Mouse (Mus musculus): ENCODE data around the gene Mkrn1. TPM values are rescaled to one million over a fixed set of nuclear protein-coding genes. Genes with fewer than 3 reads are reported as not detected.
A peak's percentile ranks its signal among the peaks of the same experiment; 100 is the strongest.
"Not testable (repeated sequence)": the region's sequence is repeated elsewhere in the genome, so short reads cannot be mapped to it uniquely, and the experiment has no call there.

The Mkrn1 gene
- polyA plus RNA-seq, 1 experiment from 2014 or later = 52.3 TPM

- H3K9ac ChIP-seq (ENCODE audit: low read length); H3K27me3 ChIP-seq (ENCODE audit: control insufficient read depth, insufficient read depth, low read length); H3K4me3 ChIP-seq (replicated peaks; ENCODE audit: low read length); H3K36me3 ChIP-seq (ENCODE audit: control insufficient read depth, insufficient read depth, low read length); H3K9me3 ChIP-seq (replicated peaks; ENCODE audit: control insufficient read depth, low read length); H3K4me1 ChIP-seq (ENCODE audit: control insufficient read depth, insufficient read depth, low read length); H3K27ac ChIP-seq (ENCODE audit: low read length); H3K4me2 ChIP-seq (ENCODE audit: low read depth, low read length); ATAC-seq (ENCODE audit: insufficient read depth, low FRiP score): not testable (repeated sequence)
- WGBS = 70% methylated on average over 13 of the region's 13 CpGs
Observed at GRCm38 (mm10) chr6:39378161-39378835, 42.0 kb downstream of the Mkrn1 start.

GRCm38 (mm10) chr6:39377311-39377827 lies 42.9 kb downstream of the Mkrn1 start, which contains the start of gene Slc37a3:
Gene Slc37a3, minus strand, starts transcription at chr6:39377675.
- H3K27me3 ChIP-seq (ENCODE audit: control insufficient read depth, insufficient read depth, low read length) = no peaks in the 10 kb centered on the region
- H3K4me3 ChIP-seq (replicated peaks; ENCODE audit: low read length) = peak within 1 kb of the TSS; percentile 81
- H3K9ac ChIP-seq (ENCODE audit: low read length) = peak within 1 kb of the TSS; percentile 89
- H3K4me1 ChIP-seq (ENCODE audit: control insufficient read depth, insufficient read depth, low read length) = peaks cover 14% of the 10 kb centered on the region; the same call in 1 of the 2 replicates
- under 1% methylated on average over 43 of the region's 43 CpGs for WGBS
- H3K36me3 ChIP-seq (ENCODE audit: control insufficient read depth, insufficient read depth, low read length) = 0 out of 2 replicates have a peak, but pooled peaks cover 6% of the 10 kb centered on the region
- H3K9me3 ChIP-seq (replicated peaks; ENCODE audit: control insufficient read depth, low read length) = no peaks in the 10 kb centered on the region
- H3K27ac ChIP-seq (ENCODE audit: low read length) = peak within 1 kb of the TSS; percentile 45; the same call in 1 of the 2 replicates
- H3K4me2 ChIP-seq (ENCODE audit: low read depth, low read length) = peak within 1 kb of the TSS; percentile 82
- peak; percentile 89 for ATAC-seq (ENCODE audit: insufficient read depth, low FRiP score)

GRCm38 (mm10) chr6:39376775-39377174 lies 43.5 kb downstream of the Mkrn1 start:
- no peak for ATAC-seq (ENCODE audit: insufficient read depth, low FRiP score)
- Histone ChIP-seq H3K9ac (ENCODE audit: low read length) (peak overlapping the region; percentile 89), H3K9me3 (replicated peaks; ENCODE audit: control insufficient read depth, low read length) (no peaks in the 10 kb centered on the region), H3K36me3 (ENCODE audit: control insufficient read depth, insufficient read depth, low read length) (0 out of 2 replicates have a peak, but pooled peaks cover 6% of the 10 kb centered on the region), H3K4me2 (ENCODE audit: low read depth, low read length) (peak overlapping the region; percentile 82), H3K4me3 (replicated peaks; ENCODE audit: low read length) (peak overlapping the region; percentile 81), H3K27me3 (ENCODE audit: control insufficient read depth, insufficient read depth, low read length) (no peaks in the 10 kb centered on the region), H3K27ac (ENCODE audit: low read length) (no peak overlapping the region), H3K4me1 (ENCODE audit: control insufficient read depth, insufficient read depth, low read length) (peaks cover 14% of the 10 kb centered on the region; the same call in 1 of the 2 replicates)
- 11% methylated on average over 9 of the region's 9 CpGs for WGBS

DNA sequence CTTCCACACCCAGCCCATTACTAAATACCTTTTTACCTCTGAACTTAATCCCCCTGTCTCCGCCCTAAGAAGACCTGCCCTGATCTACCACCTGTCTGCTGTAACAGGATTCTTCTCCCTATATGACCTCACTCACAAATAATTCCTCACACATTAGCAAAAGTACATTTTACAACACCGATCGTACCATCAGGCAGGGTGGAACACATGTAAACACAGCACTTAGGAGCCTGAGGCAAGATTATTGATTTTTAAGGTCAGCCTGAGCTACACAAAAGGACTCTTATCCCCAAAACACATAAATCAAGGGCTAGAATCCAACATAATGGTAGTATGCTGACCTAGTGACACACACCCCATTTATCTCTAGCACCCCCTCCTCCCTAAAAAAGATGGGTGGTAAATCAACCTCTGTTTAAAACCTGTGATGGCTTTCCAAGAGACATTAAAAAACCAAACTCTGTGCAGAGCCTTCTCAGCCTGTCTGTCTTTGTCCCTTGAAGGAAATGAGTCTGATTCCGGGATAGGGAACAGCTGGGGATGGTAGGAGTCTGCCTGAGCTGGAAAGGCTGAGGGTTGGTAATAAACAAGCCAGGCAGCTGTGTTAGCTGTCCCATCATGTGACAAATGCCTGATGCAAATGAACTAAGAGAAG lies 46.8 kb downstream of the Mkrn1 start:
- H3K27ac ChIP-seq (ENCODE audit: low read length) = peak overlapping the region; percentile 9; the same call in 1 of the 2 replicates

DNA sequence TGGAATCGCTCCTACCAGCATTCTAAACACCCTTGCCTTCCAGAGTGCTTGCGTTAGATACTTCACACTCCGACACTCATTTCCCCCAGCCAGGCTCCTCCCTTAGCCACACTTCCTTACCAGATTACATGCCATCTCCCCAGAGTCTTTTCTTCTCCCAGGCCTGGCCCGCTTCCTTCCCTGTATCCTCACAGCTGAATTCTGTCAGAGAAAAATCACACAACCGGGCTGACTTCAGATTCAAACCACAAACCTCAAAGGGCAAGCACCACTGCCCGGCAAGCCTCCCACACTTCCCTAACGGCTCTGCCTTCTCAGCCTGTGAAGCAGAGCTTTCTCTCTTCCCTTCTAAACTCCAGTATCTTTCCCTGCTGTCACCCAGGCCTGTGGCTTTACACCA lies 47.5 kb downstream of the Mkrn1 start:
- H3K9ac ChIP-seq (ENCODE audit: low read length) = peak overlapping the region; percentile 46
- no peaks in the 10 kb centered on the region for H3K27me3 ChIP-seq (ENCODE audit: control insufficient read depth, insufficient read depth, low read length)
- 16% methylated on average over 7 of the region's 7 CpGs for WGBS
- no peak for ATAC-seq (ENCODE audit: insufficient read depth, low FRiP score)
- H3K27ac ChIP-seq (ENCODE audit: low read length) = peak overlapping the region; percentile 55
- H3K9me3 ChIP-seq (replicated peaks; ENCODE audit: control insufficient read depth, low read length) = no peaks in the 10 kb centered on the region
- H3K36me3 ChIP-seq (ENCODE audit: control insufficient read depth, insufficient read depth, low read length) = 0 out of 2 replicates have a peak, but pooled peaks cover 6% of the 10 kb centered on the region
- H3K4me3 ChIP-seq (replicated peaks; ENCODE audit: low read length) = no peak overlapping the region
- H3K4me1 ChIP-seq (ENCODE audit: control insufficient read depth, insufficient read depth, low read length) = peaks cover 14% of the 10 kb centered on the region; the same call in 1 of the 2 replicates
- H3K4me2 ChIP-seq (ENCODE audit: low read depth, low read length) = 0 out of 2 replicates have a peak overlapping the region, but pooled peaks have one; percentile 4

More for the DNA sequence above, 46.8 kb downstream of the Mkrn1 start:
- Histone ChIP-seq H3K9me3 (replicated peaks; ENCODE audit: control insufficient read depth, low read length) (no peaks in the 10 kb centered on the region), H3K36me3 (ENCODE audit: control insufficient read depth, insufficient read depth, low read length) (0 out of 2 replicates have a peak, but pooled peaks cover 6% of the 10 kb centered on the region), H3K4me3 (replicated peaks; ENCODE audit: low read length) (no peak overlapping the region), H3K27me3 (ENCODE audit: control insufficient read depth, insufficient read depth, low read length) (no peaks in the 10 kb centered on the region), H3K4me1 (ENCODE audit: control insufficient read depth, insufficient read depth, low read length) (peaks cover 14% of the 10 kb centered on the region; the same call in 1 of the 2 replicates), H3K9ac (ENCODE audit: low read length) (no peak overlapping the region), H3K4me2 (ENCODE audit: low read depth, low read length) (no peak overlapping the region)
- 28% methylated on average over 4 of the region's 4 CpGs for whole genome bisulfite sequencing
- no peak for ATAC-seq (ENCODE audit: insufficient read depth, low FRiP score)

- H3K9ac ChIP-seq (ENCODE audit: low read length) = no peak overlapping the region
- no peaks in the 10 kb centered on the region for H3K27me3 ChIP-seq (ENCODE audit: control insufficient read depth, insufficient read depth, low read length)
- no peak overlapping the region for H3K4me2 ChIP-seq (ENCODE audit: low read depth, low read length)
- no peak for ATAC-seq (ENCODE audit: insufficient read depth, low FRiP score)
- no peaks in the 10 kb centered on the region for H3K9me3 ChIP-seq (replicated peaks; ENCODE audit: control insufficient read depth, low read length)
- 0 out of 2 replicates have a peak, but pooled peaks cover 6% of the 10 kb centered on the region for H3K36me3 ChIP-seq (ENCODE audit: control insufficient read depth, insufficient read depth, low read length)
- no peak overlapping the region for H3K4me3 ChIP-seq (replicated peaks; ENCODE audit: low read length)
- H3K4me1 ChIP-seq (ENCODE audit: control insufficient read depth, insufficient read depth, low read length) = peaks cover 14% of the 10 kb centered on the region; the same call in 1 of the 2 replicates
- no peak overlapping the region for H3K27ac ChIP-seq (ENCODE audit: low read length)
Observed at GRCm38 (mm10) chr6:39372042-39372441, 48.2 kb downstream of the Mkrn1 start.

GRCm38 (mm10) chr6:39369631-39370030 lies 50.6 kb downstream of the Mkrn1 start:
- WGBS = 64% methylated on average over 3 of the region's 3 CpGs
- Histone ChIP-seq H3K9me3 (replicated peaks; ENCODE audit: control insufficient read depth, low read length) (no peaks in the 10 kb centered on the region), H3K4me2 (ENCODE audit: low read depth, low read length) (no peak overlapping the region), H3K27me3 (ENCODE audit: control insufficient read depth, insufficient read depth, low read length) (no peaks in the 10 kb centered on the region), H3K4me1 (ENCODE audit: control insufficient read depth, insufficient read depth, low read length) (peaks cover 9% of the 10 kb centered on the region; the same call in 1 of the 2 replicates), H3K36me3 (ENCODE audit: control insufficient read depth, insufficient read depth, low read length) (0 out of 2 replicates have a peak, but pooled peaks cover 8% of the 10 kb centered on the region), H3K4me3 (replicated peaks; ENCODE audit: low read length) (no peak overlapping the region), H3K9ac (ENCODE audit: low read length) (no peak overlapping the region), H3K27ac (ENCODE audit: low read length) (no peak overlapping the region)
- no peak for ATAC-seq (ENCODE audit: insufficient read depth, low FRiP score)

GRCm38 (mm10) chr6:39362684-39363083 lies 57.6 kb downstream of the Mkrn1 start:
- Histone ChIP-seq H3K4me3 (replicated peaks; ENCODE audit: low read length) (no peak overlapping the region), H3K36me3 (ENCODE audit: control insufficient read depth, insufficient read depth, low read length) (0 out of 2 replicates have a peak, but pooled peaks cover 3% of the 10 kb centered on the region), H3K4me1 (ENCODE audit: control insufficient read depth, insufficient read depth, low read length) (no peaks in the 10 kb centered on the region), H3K4me2 (ENCODE audit: low read depth, low read length) (no peak overlapping the region), H3K9me3 (replicated peaks; ENCODE audit: control insufficient read depth, low read length) (no peaks in the 10 kb centered on the region), H3K27me3 (ENCODE audit: control insufficient read depth, insufficient read depth, low read length) (no peaks in the 10 kb centered on the region), H3K27ac (ENCODE audit: low read length) (no peak overlapping the region), H3K9ac (ENCODE audit: low read length) (no peak overlapping the region)
- 95% methylated on average over 2 of the region's 2 CpGs for WGBS
- no peak for ATAC-seq (ENCODE audit: insufficient read depth, low FRiP score)

DNA sequence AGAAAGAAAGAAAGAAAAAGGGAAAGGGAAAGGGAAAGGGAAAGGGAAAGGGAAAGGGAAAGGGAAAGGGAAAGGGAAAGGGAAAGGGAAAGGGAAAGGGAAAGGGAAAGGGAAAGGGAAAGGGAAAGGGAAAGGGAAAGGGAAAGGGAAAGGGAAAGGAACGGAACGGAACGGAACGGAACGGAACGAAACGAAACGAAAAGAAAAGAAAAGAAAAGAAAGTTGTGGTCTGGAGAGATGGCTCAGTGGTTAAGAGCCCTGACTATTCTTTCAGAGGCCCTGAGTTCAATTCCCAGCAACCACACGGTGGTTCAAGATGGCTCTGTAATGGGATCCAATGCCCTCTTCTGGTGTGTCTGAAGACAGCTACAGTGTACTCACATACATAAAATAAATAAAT lies 61.1 kb downstream of the Mkrn1 start:
- not testable (repeated sequence) for H3K4me3 ChIP-seq (replicated peaks; ENCODE audit: low read length); H3K4me2 ChIP-seq (ENCODE audit: low read depth, low read length); ATAC-seq (ENCODE audit: insufficient read depth, low FRiP score); H3K4me1 ChIP-seq (ENCODE audit: control insufficient read depth, insufficient read depth, low read length); H3K27me3 ChIP-seq (ENCODE audit: control insufficient read depth, insufficient read depth, low read length); H3K9ac ChIP-seq (ENCODE audit: low read length); H3K9me3 ChIP-seq (replicated peaks; ENCODE audit: control insufficient read depth, low read length); H3K27ac ChIP-seq (ENCODE audit: low read length); H3K36me3 ChIP-seq (ENCODE audit: control insufficient read depth, insufficient read depth, low read length)
- 96% methylated on average over 9 of the region's 9 CpGs for WGBS

All from stomach, embryonic 16.5 days (tissue).